1 mouse cellular context compared by ENCODE assay signal in genomic region chr16:8781191-8781590, GRCm38 (mm10).
A peak's percentile ranks its signal among the peaks of the same experiment; 100 is the strongest.
TF ChIP-seq lines count a peak whose summit lies in the region.

No protein-coding gene starts in this region.

TF ChIP-seq in MEL, 35 proteins besides CTCF, POLR2A, EP300 and RAD21:
- 0 out of 2 replicates have a peak, but pooled peaks have one; percentile 26 for TF ChIP-seq MAZ (IDR thresholded peaks at IDR 0.05; ENCODE audit: low read depth, low read length)
- no peak for TF ChIP-seq KAT2A (conservative IDR thresholded peaks at IDR 0.05; ENCODE audit: low read depth, low read length)
- TF ChIP-seq CHD1 (IDR thresholded peaks at IDR 0.05; ENCODE audit: low read depth, low read length): no peak
- peak; percentile 65 for TF ChIP-seq MAX (IDR thresholded peaks at IDR 0.05; ENCODE audit: low read length)
- no peak for TF ChIP-seq GABPA (IDR thresholded peaks at IDR 0.05; ENCODE audit: low read depth, low read length)
- TF ChIP-seq TAL1 (IDR thresholded peaks at IDR 0.05; ENCODE audit: low read length): no peak
- peak in 1 of 2 experiments; percentile 32; a peak in 1 of 4 replicates for TF ChIP-seq USF2 (IDR thresholded peaks at IDR 0.05; ENCODE audit: borderline replicate concordance in 1 of 2, insufficient read depth in 1 of 2, low read depth in 1 of 2, low read length in 2 of 2)
- TF ChIP-seq USF1 (IDR thresholded peaks at IDR 0.05; ENCODE audit: low read depth, low read length): peak; percentile 86
